Mouse (Mus musculus): ENCODE data around the gene Sccpdh.

Sccpdh gene

DNA sequence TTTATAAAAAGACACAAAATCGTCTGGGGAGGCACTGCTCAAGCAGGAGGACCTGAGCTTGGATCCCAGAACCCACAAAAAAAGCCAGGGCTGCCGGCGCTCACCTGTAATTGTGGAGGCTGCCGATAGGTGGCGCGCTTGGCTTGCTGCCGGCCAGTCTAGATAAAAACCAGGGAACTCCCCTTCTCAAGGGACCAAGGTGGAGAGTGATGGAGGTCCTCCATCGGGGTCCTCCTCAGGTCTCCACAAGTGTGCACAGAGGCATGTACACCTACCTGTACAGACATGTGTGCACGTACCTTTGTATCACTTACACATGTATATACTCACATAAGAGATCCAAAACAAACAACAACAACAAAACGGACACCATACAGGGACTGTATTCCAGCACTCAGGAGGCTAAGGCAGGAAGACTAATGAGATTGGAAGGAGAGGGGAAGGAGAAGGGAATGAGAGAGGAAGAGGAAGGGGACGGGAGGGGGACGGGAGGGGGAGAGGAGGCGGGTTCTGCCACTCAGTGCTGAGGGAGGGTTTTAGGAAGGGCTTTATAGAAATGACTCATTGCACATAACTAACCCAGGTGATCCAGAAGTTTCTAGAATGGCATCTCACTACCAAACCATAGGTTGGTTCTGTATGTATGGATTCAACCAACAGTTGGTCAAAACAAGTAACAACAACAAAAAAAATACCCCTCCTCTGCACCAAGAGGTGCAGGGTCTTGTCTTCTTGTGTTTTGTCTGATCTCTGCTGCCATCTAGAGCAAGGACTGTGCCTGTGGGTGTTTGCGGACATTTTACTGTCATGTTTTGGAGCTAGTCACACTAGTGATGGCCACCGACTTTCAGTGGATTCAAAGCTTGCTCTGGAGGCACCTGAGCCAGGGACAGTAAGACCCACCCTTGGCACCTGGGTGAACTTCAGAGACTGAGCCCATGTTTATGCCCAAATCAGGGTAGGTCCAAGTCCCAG lies 66.8 kb downstream of the Sccpdh start:
- peak; percentile 35 to 61 for DNase-seq (ENCODE audit: low spot score in 2 of 2)

DNA sequence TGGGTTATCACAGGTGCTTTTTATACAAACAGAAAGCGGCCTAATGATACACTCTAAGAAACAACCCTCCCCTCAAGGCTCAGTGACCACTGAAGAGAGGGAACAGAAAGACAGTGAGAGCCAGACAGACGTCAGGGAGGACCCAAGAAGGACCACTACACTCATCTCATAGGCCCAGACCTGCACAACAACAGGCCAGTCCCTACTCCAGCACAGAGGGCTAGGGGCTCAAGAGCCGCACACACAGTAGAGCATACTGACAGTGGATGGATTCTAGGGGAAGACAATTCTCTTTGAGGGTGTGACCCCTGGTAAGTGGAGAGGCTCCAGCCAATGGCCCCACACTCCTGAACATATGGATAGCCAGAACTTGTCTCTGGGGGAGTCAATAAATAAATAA lies 68.5 kb downstream of the Sccpdh start:
- DNase-seq (ENCODE audit: low spot score in 2 of 2): no peak

Measured in natural killer cell, adult 2 months (primary cell).